Comparison of ENCODE assay signal across 8 mouse cellular contexts in the genomic region with DNA sequence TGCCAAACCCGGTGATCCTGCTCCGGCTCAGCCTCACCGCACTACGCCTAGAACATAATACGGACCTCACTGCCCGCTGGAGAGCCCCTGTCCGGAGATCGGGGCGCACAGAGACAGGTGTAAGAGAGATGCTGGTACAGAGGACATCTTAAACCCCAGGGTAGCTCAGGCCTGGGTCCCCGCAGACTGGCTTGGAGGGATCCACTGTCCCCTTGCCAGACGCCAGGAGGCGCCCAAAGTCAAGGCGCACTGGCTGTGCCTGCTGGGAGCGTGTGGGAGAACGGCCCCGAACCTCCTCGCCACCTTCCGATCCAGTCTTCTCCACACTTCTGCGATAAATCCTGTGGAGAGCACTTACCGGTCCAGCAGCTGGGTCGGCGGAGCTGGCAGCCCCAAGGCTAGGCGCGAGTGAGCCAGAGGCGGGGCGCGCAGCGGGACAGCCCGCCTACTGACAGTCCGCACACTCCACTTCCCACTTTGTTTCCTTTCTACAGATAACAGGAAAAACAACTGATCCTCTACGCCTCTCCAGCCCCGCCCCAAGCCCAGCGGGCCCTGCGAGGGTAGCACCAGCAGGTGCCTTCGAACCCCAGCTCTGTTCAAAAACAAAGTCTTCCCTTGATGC. TPM values are rescaled to one million over a fixed set of nuclear protein-coding genes. Genes with fewer than 3 reads are reported as not detected.
DNase-seq lines count a peak whose midpoint lies in the region; TF ChIP-seq lines count a peak whose summit lies in the region.

No protein-coding gene starts in this region.

- H3K27me3 ChIP-seq in E14TG2a.4 (ENCODE audit: insufficient read depth, low read length) = peaks cover 49% of the 10 kb centered on the region
- H3K27me3 ChIP-seq in forebrain, embryonic 10.5 days (ENCODE audit: poor library complexity, severe bottlenecking) = peaks cover 63% of the 10 kb centered on the region

- DNase-seq in adrenal gland, postnatal 14 days = peak; percentile 71
- peak; percentile 72 for DNase-seq in forebrain, embryonic 10.5 days (ENCODE audit: extremely low spot score, low spot score)
- DNase-seq in heart, postnatal 14 days = peak; percentile 64 to 73
- peak; percentile 51 to 71 for DNase-seq in kidney, postnatal 36 days
- peak; percentile 72 to 75 for DNase-seq in lung, postnatal 4 days
- DNase-seq in retina, embryonic 14.5 days (ENCODE audit: low spot score) = peak; percentile 74
- DNase-seq in urinary bladder, postnatal 36 days (ENCODE audit: low spot score in 2 of 2) = peak; percentile 35 to 55

- H3K9me3 ChIP-seq in E14TG2a.4 (ENCODE audit: low read length) = no peaks in the 10 kb centered on the region
- H3K9me3 ChIP-seq in forebrain, embryonic 10.5 days = no peaks in the 10 kb centered on the region

- H3K36me3 ChIP-seq in E14TG2a.4 (ENCODE audit: insufficient read depth, low read length) = no peaks in the 10 kb centered on the region
- H3K36me3 ChIP-seq in forebrain, embryonic 10.5 days (replicated peaks) = no peaks in the 10 kb centered on the region

- WGBS in forebrain, embryonic 10.5 days = 1% methylated on average over 35 of the region's 35 CpGs

- peak; percentile 30 for TF ChIP-seq CTCF in E14TG2a.4 (conservative IDR thresholded peaks at IDR 0.05; ENCODE audit: low read length)

- peak overlapping the region; percentile 78 for H3K4me3 ChIP-seq in E14TG2a.4 (replicated peaks; ENCODE audit: low read length)
- peak overlapping the region; percentile 62 for H3K4me3 ChIP-seq in forebrain, embryonic 10.5 days

- H3K4me1 ChIP-seq in E14TG2a.4 (replicated peaks; ENCODE audit: low read depth, low read length) = peaks cover 51% of the 10 kb centered on the region
- peaks cover 48% of the 10 kb centered on the region for H3K4me1 ChIP-seq in forebrain, embryonic 10.5 days

- peak overlapping the region; percentile 80 for H3K27ac ChIP-seq in forebrain, embryonic 10.5 days

- intact Hi-C loops in heart, postnatal 14 days (cut with DNase I) = no loop called here

RNA-seq across cellular contexts. Expression of gene Pik3cd, which starts 4.1 kb away (rescaled TPM):
- total RNA-seq in adrenal gland, postnatal 14 days (2021) = 4.4 and 19.1 TPM in 2 replicates
- polyA plus RNA-seq in forebrain, embryonic 10.5 days (2016; fragmentation: Nextera tagmentation; extraction: Ambion mirVana) = 4.3 and 4.6 TPM in 2 replicates
- total RNA-seq in heart, postnatal 14 days (2021) = 1 to 10 TPM; 4.8 to 5.5 TPM

RNA-seq across cellular contexts. Expression of gene Tmem201, which starts 39.5 kb away (rescaled TPM):
- 32.1 and 36.3 TPM in 2 replicates for total RNA-seq in adrenal gland, postnatal 14 days (2021)
- polyA plus RNA-seq in forebrain, embryonic 10.5 days (2016; fragmentation: Nextera tagmentation; extraction: Ambion mirVana) = 38.7 and 42.7 TPM in 2 replicates
- 10 to 100 TPM; 82.7 to 83.9 TPM for total RNA-seq in heart, postnatal 14 days (2021)

Comparison
In these comparisons a context has a peak if more than half of its experiments do, and no peak if none do; other contexts are left out.
1. Peak in every context shown above with its lines: DNase-seq, H3K4me3 ChIP-seq and H3K27ac ChIP-seq.